Mouse (Mus musculus): Measurements from ENCODE around the gene Ubtf. TPM values are rescaled to one million over a fixed set of nuclear protein-coding genes. Genes with fewer than 3 reads are reported as not detected.
A peak's percentile ranks its signal among the peaks of the same experiment; 100 is the strongest.

Gene Ubtf
- polyA plus RNA-seq, 1 experiment from 2014 or later, result 82.8 TPM

GRCm38 (mm10) chr11:102314321-102314720, 5.2 kb downstream of the Ubtf start:
- no peak for ATAC-seq (replicated peaks)
- WGBS, result 90% methylated on average over 12 of the region's 12 CpGs
- peaks cover 32% of the 10 kb centered on the region; the same call in 1 of the 2 replicates for H3K36me3 ChIP-seq (replicated peaks)
- H3K9me3 ChIP-seq, result no peaks in the 10 kb centered on the region
- no peak overlapping the region for H3K27ac ChIP-seq
- H3K4me1 ChIP-seq, result peaks cover 29% of the 10 kb centered on the region
- no peak overlapping the region; the same call in 1 of the 2 replicates for H3K9ac ChIP-seq
- H3K27me3 ChIP-seq (replicated peaks), result no peaks in the 10 kb centered on the region
- no peak overlapping the region for H3K4me3 ChIP-seq
- H3K4me2 ChIP-seq, result no peak overlapping the region

GRCm38 (mm10) chr11:102312586-102312985, 7.0 kb downstream of the Ubtf start:
- peaks cover 38% of the 10 kb centered on the region for H3K36me3 ChIP-seq (replicated peaks)
- H3K4me3 ChIP-seq, result no peak overlapping the region
- no peak for ATAC-seq (replicated peaks)
- H3K4me1 ChIP-seq, result peaks cover 36% of the 10 kb centered on the region
- no peaks in the 10 kb centered on the region for H3K27me3 ChIP-seq (replicated peaks)
- whole genome bisulfite sequencing, result 89% methylated on average over 6 of the region's 6 CpGs
- H3K9me3 ChIP-seq, result no peaks in the 10 kb centered on the region
- H3K9ac ChIP-seq, result no peak overlapping the region
- H3K4me2 ChIP-seq, result no peak overlapping the region
- H3K27ac ChIP-seq, result no peak overlapping the region

GRCm38 (mm10) chr11:102311966-102312365, 7.6 kb downstream of the Ubtf start:
- Histone ChIP-seq H3K27ac (no peak overlapping the region), H3K9ac (no peak overlapping the region), H3K4me1 (peaks cover 36% of the 10 kb centered on the region), H3K27me3 (replicated peaks) (no peaks in the 10 kb centered on the region), H3K36me3 (replicated peaks) (peaks cover 45% of the 10 kb centered on the region), H3K4me2 (no peak overlapping the region), H3K9me3 (no peaks in the 10 kb centered on the region), H3K4me3 (no peak overlapping the region)
- WGBS, result 85% methylated on average over 4 of the region's 4 CpGs
- no peak for ATAC-seq (replicated peaks)

- H3K27me3 ChIP-seq (replicated peaks), result no peaks in the 10 kb centered on the region
- no peak overlapping the region for H3K4me3 ChIP-seq
- no peaks in the 10 kb centered on the region for H3K9me3 ChIP-seq
- H3K4me1 ChIP-seq, result peaks cover 31% of the 10 kb centered on the region
- 42% methylated on average over 38 of the region's 38 CpGs for WGBS
- no peak overlapping the region for H3K27ac ChIP-seq
- no peak overlapping the region for H3K9ac ChIP-seq
- H3K36me3 ChIP-seq (replicated peaks), result peaks cover 54% of the 10 kb centered on the region
- no peak for ATAC-seq (replicated peaks)
- no peak overlapping the region for H3K4me2 ChIP-seq
These were observed 8.5 kb downstream of the Ubtf start for GRCm38 (mm10) chr11:102310768-102311695.

- ATAC-seq (replicated peaks), result 0 out of 2 replicates have a peak, but pooled peaks have one; percentile 18
- 88% methylated on average over 22 of the region's 22 CpGs for WGBS
- H3K4me1 ChIP-seq, result peaks cover 21% of the 10 kb centered on the region
- peak overlapping the region; percentile 51 for H3K4me2 ChIP-seq
- H3K9ac ChIP-seq, result no peak overlapping the region
- peaks cover 55% of the 10 kb centered on the region for H3K36me3 ChIP-seq (replicated peaks)
- 0 out of 2 replicates have a peak overlapping the region, but pooled peaks have one; percentile 67 for H3K27ac ChIP-seq
- no peak overlapping the region for H3K4me3 ChIP-seq
- no peaks in the 10 kb centered on the region for H3K9me3 ChIP-seq
- H3K27me3 ChIP-seq (replicated peaks), result no peaks in the 10 kb centered on the region
These were observed 9.5 kb downstream of the Ubtf start for GRCm38 (mm10) chr11:102309821-102310617.

- H3K27ac ChIP-seq, result peak overlapping the region; percentile 67
- peaks cover 49% of the 10 kb centered on the region for H3K36me3 ChIP-seq (replicated peaks)
- H3K27me3 ChIP-seq (replicated peaks), result no peaks in the 10 kb centered on the region
- H3K4me1 ChIP-seq, result peaks cover 18% of the 10 kb centered on the region
- no peaks in the 10 kb centered on the region for H3K9me3 ChIP-seq
- ATAC-seq (replicated peaks), result peak; percentile 91
- H3K4me2 ChIP-seq, result peak overlapping the region; percentile 51
- H3K9ac ChIP-seq, result peak overlapping the region; percentile 2; the same call in 1 of the 2 replicates
- H3K4me3 ChIP-seq, result peak overlapping the region; percentile 24
- WGBS, result under 1% methylated on average over 27 of the region's 27 CpGs
These were observed 10.6 kb downstream of the Ubtf start for GRCm38 (mm10) chr11:102308979-102309378.

GRCm38 (mm10) chr11:102308104-102308503, 11.4 kb downstream of the Ubtf start:
- H3K27ac ChIP-seq, result no peak overlapping the region
- H3K4me3 ChIP-seq, result no peak overlapping the region
- H3K4me1 ChIP-seq, result peaks cover 18% of the 10 kb centered on the region
- H3K9ac ChIP-seq, result no peak overlapping the region
- no peak overlapping the region for H3K4me2 ChIP-seq
- no peaks in the 10 kb centered on the region for H3K9me3 ChIP-seq
- WGBS, result 81% methylated on average over 9 of the region's 9 CpGs
- H3K27me3 ChIP-seq (replicated peaks), result no peaks in the 10 kb centered on the region
- peaks cover 40% of the 10 kb centered on the region for H3K36me3 ChIP-seq (replicated peaks)
- no peak for ATAC-seq (replicated peaks)

- Histone ChIP-seq H3K27ac (no peak overlapping the region), H3K27me3 (replicated peaks) (no peaks in the 10 kb centered on the region), H3K4me3 (no peak overlapping the region), H3K9ac (no peak overlapping the region), H3K36me3 (replicated peaks) (peaks cover 26% of the 10 kb centered on the region), H3K4me2 (no peak overlapping the region), H3K9me3 (no peaks in the 10 kb centered on the region), H3K4me1 (peaks cover 15% of the 10 kb centered on the region)
- WGBS, result 64% methylated on average over 3 of the region's 3 CpGs
- ATAC-seq (replicated peaks), result no peak
These were observed 14.2 kb downstream of the Ubtf start for GRCm38 (mm10) chr11:102305359-102305758.

GRCm38 (mm10) chr11:102304141-102304540, 15.4 kb downstream of the Ubtf start:
- peaks cover 24% of the 10 kb centered on the region for H3K36me3 ChIP-seq (replicated peaks)
- H3K27me3 ChIP-seq (replicated peaks), result no peaks in the 10 kb centered on the region
- WGBS, result 47% methylated on average over 2 of the region's 2 CpGs
- no peak overlapping the region for H3K4me3 ChIP-seq
- no peak overlapping the region for H3K4me2 ChIP-seq
- ATAC-seq (replicated peaks), result no peak
- no peak overlapping the region for H3K27ac ChIP-seq
- peaks cover 6% of the 10 kb centered on the region for H3K4me1 ChIP-seq
- H3K9ac ChIP-seq, result no peak overlapping the region
- H3K9me3 ChIP-seq, result no peaks in the 10 kb centered on the region

GRCm38 (mm10) chr11:102299839-102300238, 19.7 kb downstream of the Ubtf start:
- no peak overlapping the region for H3K4me2 ChIP-seq
- H3K27me3 ChIP-seq (replicated peaks), result no peaks in the 10 kb centered on the region
- H3K9ac ChIP-seq, result no peak overlapping the region
- H3K9me3 ChIP-seq, result no peaks in the 10 kb centered on the region
- 12% methylated on average over 1 of the region's 1 CpGs for WGBS
- no peak for ATAC-seq (replicated peaks)
- H3K36me3 ChIP-seq (replicated peaks), result no peaks in the 10 kb centered on the region
- H3K27ac ChIP-seq, result no peak overlapping the region
- H3K4me1 ChIP-seq, result peaks cover 15% of the 10 kb centered on the region
- H3K4me3 ChIP-seq, result no peak overlapping the region

- 26% methylated on average over 27 of the region's 27 CpGs for WGBS
- H3K9me3 ChIP-seq, result no peaks in the 10 kb centered on the region
These were observed 21.7 kb downstream of the Ubtf start for GRCm38 (mm10) chr11:102297577-102298556.

More at GRCm38 (mm10) chr11:102297577-102298556, 21.7 kb downstream of the Ubtf start:
- Histone ChIP-seq H3K4me1 (peaks cover 25% of the 10 kb centered on the region), H3K9ac (peak overlapping the region; percentile 54), H3K27ac (peak overlapping the region; percentile 92), H3K36me3 (replicated peaks) (peaks cover 2% of the 10 kb centered on the region; the same call in 1 of the 2 replicates), H3K27me3 (replicated peaks) (no peaks in the 10 kb centered on the region), H3K4me3 (peak overlapping the region; percentile 87), H3K4me2 (peak overlapping the region; percentile 94)
- ATAC-seq (replicated peaks), result peak; percentile 50

Data from midbrain, embryonic 15.5 days (tissue).